Mouse (Mus musculus): ENCODE results near the gene Ankrd24. TPM values are rescaled to one million over a fixed set of nuclear protein-coding genes. Genes with fewer than 3 reads are reported as not detected.
"Not testable (repeated sequence)": the region's sequence is repeated elsewhere in the genome, so short reads cannot be mapped to it uniquely, and the experiment has no call there.

Ankrd24 gene
- total RNA-seq, 2 experiments from 2014 or later = 36.9 to 37.8 TPM

DNA sequence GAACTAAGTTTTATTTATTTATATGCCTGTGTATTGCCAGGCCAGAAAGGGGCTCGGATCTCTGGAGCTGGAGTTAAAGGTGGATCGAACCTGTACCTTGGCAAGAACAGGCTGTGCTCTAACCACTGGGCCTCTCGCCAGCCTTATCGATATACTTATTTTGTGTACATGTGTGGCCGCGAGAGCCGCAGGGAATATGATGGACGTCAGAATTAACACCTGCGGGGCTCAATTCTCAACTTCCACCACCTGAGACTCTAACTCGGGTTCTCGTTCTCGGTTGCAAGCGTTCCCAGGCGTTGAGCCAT is 22.7 kb upstream of the Ankrd24 start:
- no peak for DNase-seq (ENCODE audit: low spot score in 2 of 2)

GRCm38 (mm10) chr10:81605974-81606751 is 22.2 kb upstream of the Ankrd24 start, which contains the start of gene BC025920:
Gene BC025920, plus strand, starts transcription at chr10:81606270.
- DNase-seq (ENCODE audit: low spot score in 2 of 2) = peak; percentile 92 to 96

DNA sequence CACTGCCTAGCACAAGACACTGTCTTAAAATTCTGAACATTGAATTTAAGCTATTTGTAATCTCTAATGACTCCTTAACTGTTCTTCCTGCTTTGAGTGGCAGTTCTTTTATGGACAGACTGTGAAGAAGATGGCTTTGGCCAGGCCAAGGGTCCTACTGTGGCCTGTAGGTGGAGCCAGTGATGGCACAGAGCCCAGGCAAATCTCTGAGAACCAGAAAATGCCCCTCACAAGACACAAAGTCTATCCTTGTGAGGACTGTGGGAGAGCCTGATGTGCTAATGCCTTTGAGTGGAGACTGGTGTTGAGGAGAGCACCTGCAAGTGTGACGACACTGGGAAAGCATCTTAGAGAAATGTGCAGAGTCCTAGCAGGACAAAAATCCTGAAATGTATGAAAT is 20.0 kb upstream of the Ankrd24 start:
- no peak for DNase-seq (ENCODE audit: low spot score in 2 of 2)

GRCm38 (mm10) chr10:81612779-81613178 is 15.6 kb upstream of the Ankrd24 start:
- DNase-seq (ENCODE audit: low spot score in 2 of 2) = no peak

- DNase-seq (ENCODE audit: low spot score in 2 of 2) = peak; percentile 74 to 86
These were observed 12.9 kb upstream of the Ankrd24 start for GRCm38 (mm10) chr10:81615486-81615885.

DNA sequence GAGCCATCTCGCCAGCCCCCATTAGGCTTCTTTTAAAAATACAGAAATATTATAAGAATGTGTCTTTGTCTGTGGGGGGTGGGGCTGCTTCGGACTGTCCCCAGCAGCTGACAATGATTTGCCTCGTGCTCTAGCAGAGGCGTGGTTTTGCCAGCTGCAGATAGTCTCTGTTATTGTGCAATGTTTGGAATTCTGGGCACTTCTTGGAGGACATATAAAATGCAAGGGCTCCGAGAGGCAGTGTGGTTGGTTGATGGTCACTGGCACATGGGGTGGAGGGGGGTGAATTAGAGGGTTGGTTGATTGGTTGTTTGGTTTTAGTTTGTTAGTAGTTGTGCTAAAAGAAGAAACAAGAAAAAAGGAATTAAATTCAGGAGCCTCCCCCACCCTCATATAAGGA is 8.4 kb upstream of the Ankrd24 start:
- DNase-seq (ENCODE audit: low spot score in 2 of 2) = no peak

- no peak for DNase-seq (ENCODE audit: low spot score in 2 of 2)
These were observed 7.6 kb upstream of the Ankrd24 start for GRCm38 (mm10) chr10:81620786-81621185.

DNA sequence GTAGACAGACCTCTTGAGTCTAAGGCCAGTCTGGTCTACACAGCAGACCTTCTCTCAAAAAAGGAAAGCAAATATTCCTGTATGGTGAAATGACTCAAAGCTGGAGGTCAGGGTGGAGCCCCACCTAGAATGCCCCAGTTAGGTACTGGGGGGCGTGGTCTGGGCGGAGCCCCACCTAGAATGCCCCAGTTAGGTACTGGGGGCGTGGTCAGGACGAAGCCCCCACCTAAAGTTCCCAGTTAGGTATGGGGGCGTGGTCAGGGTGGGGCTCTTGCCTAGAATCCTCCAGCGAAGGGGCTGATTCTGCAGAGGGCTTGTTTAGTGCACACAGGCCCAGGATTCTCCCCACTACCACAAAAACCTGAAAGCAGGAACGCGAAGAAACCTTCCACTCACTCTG is 4.9 kb upstream of the Ankrd24 start:
- DNase-seq (ENCODE audit: low spot score in 2 of 2) = no peak

- no peak for DNase-seq (ENCODE audit: low spot score in 2 of 2)
These were observed 2.0 kb upstream of the Ankrd24 start for GRCm38 (mm10) chr10:81626101-81626993.

DNA sequence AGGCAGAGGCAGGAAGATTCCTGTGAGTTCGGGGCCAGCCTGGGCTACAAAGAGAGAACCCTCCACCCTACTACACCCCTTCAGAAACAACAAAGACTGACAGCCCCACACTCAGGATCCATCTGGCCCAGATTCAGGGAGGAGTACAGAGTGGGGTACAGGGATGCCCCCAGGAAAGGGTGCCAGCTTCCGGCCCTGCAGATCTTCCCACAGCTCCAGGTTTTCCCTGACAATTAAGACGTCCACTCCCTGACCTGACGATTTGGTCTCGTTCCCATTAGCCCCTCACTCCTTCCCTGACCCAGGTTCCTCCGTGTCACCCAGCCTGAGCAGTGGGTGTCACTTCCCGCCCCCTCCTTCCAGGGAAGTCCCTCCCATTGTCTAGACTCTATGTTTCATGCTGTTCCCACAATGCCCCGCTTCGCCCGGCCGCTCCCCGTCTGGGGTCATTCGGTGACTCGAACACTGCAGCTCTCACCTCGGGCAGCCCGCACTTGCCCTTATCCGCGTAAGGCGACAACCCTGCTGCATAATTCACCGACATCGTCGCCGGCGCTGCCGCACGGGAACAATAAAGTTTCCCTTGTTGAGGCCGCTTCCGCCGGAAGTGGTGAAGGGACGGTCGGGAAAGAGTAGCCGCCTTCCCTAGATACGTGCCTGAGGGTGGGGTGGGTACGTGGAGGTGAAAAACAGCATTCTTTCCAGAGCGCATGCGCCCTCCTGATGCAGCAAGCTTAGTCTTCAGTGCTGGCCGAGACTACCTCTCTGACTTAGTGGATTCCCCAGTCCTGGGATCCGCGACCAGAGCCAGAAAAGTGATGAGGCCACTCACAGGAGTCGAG is 1.1 kb upstream of the Ankrd24 start, which contains the start of gene Sirt6:
TSS of gene Sirt6 (minus strand) at position 804 of the 842 bp plus-strand sequence.
- peak; percentile 90 to 96 for DNase-seq (ENCODE audit: low spot score in 2 of 2)

- no peak for DNase-seq (ENCODE audit: low spot score in 2 of 2)
These were observed 512 bp upstream of the Ankrd24 start for GRCm38 (mm10) chr10:81627836-81628220.

DNA sequence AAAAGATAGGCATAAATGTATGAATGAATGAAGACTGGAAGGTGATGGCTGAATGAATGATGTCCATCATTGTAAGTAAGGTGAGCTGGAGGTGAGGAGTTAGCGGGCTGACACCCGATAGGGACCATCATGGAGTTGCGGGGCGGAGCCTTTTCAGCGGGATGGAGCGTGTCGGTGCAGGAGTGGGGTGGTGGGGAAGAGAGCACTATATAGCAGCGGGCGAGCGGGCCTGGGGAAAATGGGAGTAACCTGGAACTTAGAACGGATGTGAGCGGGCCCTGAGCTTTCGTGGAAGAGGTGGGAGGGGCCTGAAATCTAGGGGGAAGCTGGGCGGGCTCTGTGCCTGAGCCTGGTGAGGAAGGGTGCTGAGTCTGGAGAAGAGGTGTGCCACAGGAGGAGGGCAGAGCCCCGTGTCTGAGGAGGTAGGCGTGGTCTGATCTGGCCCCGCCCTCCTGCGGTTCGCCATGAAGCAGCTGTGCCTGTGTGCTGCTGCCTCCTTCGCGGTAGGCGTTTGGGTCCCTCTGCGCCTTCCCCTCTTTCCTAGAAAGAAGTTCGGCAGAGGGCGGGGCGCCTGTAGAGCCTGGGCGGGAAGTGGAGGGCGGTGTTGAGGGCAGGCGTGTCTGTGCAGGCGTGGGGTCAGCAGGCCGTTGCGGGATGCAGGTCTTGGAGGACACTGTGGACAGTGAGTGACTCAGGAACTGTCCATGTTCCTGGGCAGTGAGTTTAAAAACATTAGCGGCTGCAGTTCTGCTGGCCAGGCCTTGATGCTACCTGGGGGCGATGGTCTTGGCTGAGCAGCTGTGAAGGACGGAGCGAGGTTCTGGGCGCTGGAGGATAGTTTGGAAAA is 5.1 kb downstream of the Ankrd24 start:
- peak; percentile 67 to 82 for DNase-seq (ENCODE audit: low spot score in 2 of 2)

GRCm38 (mm10) chr10:81636338-81636737 is 8.0 kb downstream of the Ankrd24 start:
- DNase-seq (ENCODE audit: low spot score in 2 of 2) = no peak

- DNase-seq (ENCODE audit: low spot score in 2 of 2) = no peak
These were observed 9.8 kb downstream of the Ankrd24 start for GRCm38 (mm10) chr10:81638101-81638500.

GRCm38 (mm10) chr10:81640825-81641224 is 12.5 kb downstream of the Ankrd24 start:
- DNase-seq (ENCODE audit: low spot score in 2 of 2) = not testable (repeated sequence)

- no peak for DNase-seq (ENCODE audit: low spot score in 2 of 2)
These were observed 13.2 kb downstream of the Ankrd24 start for GRCm38 (mm10) chr10:81641566-81641965.

GRCm38 (mm10) chr10:81641978-81642647 is 13.8 kb downstream of the Ankrd24 start:
- DNase-seq (ENCODE audit: low spot score in 2 of 2) = no peak

DNA sequence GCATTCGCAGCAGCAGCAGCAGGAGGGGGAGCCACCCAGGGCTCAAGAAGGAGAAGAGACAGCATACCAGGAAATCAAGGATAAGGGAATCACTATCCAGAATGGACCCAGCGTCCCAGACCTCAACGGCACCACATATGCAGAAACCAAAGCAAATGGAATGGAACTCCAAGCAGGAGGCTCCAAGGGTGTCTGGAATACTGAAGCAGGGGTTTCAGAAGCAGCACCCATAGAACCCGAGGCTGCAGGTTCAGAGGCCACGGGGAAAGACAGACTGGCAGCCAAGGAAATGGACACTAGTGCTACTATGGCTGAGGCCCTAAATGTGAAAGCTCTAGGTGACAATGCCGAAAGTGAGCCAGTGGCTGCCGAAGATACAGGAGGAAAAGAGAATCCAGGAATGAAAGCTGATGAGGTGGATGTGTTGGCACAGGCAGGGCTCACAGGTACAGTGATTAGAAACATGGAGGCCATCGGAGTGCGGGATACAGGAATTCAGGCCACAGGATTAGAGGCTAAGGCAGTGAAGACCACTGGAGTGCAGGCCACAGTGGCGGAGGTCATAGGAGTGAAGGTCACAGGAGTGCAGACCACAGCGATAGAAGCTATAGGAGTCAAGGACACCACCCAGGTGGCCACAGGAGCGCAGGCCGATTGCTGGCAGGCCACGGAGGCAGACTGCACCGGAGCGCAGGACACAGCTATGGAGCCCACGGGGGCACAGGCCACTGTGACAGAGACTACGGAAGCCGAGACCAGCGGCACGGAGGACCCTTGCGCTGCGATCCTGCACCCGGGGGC is 14.5 kb downstream of the Ankrd24 start:
- DNase-seq (ENCODE audit: low spot score in 2 of 2) = no peak

GRCm38 (mm10) chr10:81643449-81644055 is 15.2 kb downstream of the Ankrd24 start:
- peak; percentile 94 to 96 for DNase-seq (ENCODE audit: low spot score in 2 of 2)

Measured in layer of hippocampus, adult 18-20 months (tissue).